Mouse (Mus musculus): ENCODE data around the gene Cat.

DNA sequence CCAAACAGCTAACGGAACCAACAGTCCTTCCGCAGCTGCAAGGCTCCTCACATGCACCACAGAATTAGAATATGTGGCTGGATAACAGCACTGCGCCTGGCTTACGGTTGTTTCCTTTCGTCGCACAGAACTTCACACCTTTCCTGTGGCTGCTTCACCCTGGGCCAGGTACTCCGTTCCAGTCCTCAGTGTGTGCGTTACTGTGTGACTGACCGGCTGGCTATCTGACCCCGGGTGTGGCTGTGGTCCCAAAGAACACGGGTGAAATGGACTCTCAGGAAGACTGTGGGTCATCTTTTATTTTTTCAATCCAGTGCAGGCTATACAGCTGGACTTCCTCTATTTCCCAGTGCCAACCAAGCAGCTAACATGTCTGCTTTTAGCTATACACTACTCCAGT lies 19.5 kb downstream of the Cat start:
- TF ChIP-seq POLR2A (IDR thresholded peaks at IDR 0.05; ENCODE audit: borderline replicate concordance, extremely low read depth, insufficient read depth, insufficient read length, poor library complexity, severe bottlenecking) (no peak), CTCF (IDR thresholded peaks at IDR 0.05; ENCODE audit: borderline replicate concordance, extremely low read depth, insufficient read depth, insufficient read length) (no peak)

All from brain, embryonic 14.5 days (tissue).